In the genomic region with DNA sequence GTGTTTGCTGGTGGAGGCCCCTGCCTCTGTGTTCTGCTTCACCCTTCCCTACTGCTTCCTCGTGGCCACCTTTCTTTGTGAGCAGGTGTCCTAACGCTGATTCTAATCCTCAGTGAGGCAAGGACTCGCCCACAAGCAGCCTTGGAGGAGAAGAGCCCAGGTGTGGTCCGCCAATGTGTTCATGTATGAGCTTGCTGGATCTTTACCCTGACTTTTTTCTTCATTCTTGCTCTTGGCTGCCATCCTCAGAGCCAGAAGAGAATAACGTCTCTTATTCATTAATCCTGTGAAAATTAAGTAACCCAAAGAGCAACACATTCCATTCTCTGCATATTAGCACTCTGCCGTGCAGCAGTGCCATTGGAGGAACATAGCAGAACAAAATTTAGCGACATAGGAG, we compare ENCODE assay signal across 20 mouse cellular contexts.
DNase-seq lines count a peak whose midpoint lies in the region; ATAC-seq and TF ChIP-seq lines count a peak whose summit lies in the region.
"Had no signal": no experiment of that assay in that cellular context is flagged by ENCODE, and none has a peak within 500 bp of the region (broad histone marks: within the 10 kb centered on the region; RNA-seq: fewer than 3 reads in every experiment).

No protein-coding gene starts in this region.

- H3K9me3 ChIP-seq in neural tube, embryonic 15.5 days (replicated peaks), result no peaks in the 10 kb centered on the region
- H3K9me3 ChIP-seq in liver, embryonic 12.5 days (replicated peaks), result no peaks in the 10 kb centered on the region
- H3K9me3 ChIP-seq: embryonic facial prominence, embryonic 12.5 days; forebrain, embryonic 15.5 days; heart, embryonic 15.5 days; hindbrain, embryonic 12.5 days; limb, embryonic 12.5 days; midbrain, embryonic 15.5 days; neural tube, embryonic 12.5 days had no signal

- peak; percentile 9; the same call in 1 of the 2 replicates for TF ChIP-seq CTCF in gastrocnemius, adult 2 months (IDR thresholded peaks at IDR 0.05)
- TF ChIP-seq CTCF in left cerebral cortex, adult 2 months (IDR thresholded peaks at IDR 0.05), result peak; percentile 18

- no peaks in the 10 kb centered on the region for H3K27me3 ChIP-seq in neural tube, embryonic 15.5 days (replicated peaks)
- H3K27me3 ChIP-seq in liver, embryonic 12.5 days (replicated peaks), result no peaks in the 10 kb centered on the region
- H3K27me3 ChIP-seq: embryonic facial prominence, embryonic 12.5 days; forebrain, embryonic 15.5 days; heart, embryonic 15.5 days; hindbrain, embryonic 12.5 days; limb, embryonic 12.5 days; midbrain, embryonic 15.5 days; neural tube, embryonic 12.5 days had no signal

- no peak for ATAC-seq in neural tube, embryonic 15.5 days (ENCODE audit: low FRiP score)
- no peak for ATAC-seq in liver, embryonic 12.5 days
- ATAC-seq: forebrain, embryonic 15.5 days; midbrain, embryonic 15.5 days had no signal

- DNase-seq in gastrocnemius, adult 2 months, result no peak
- no peak for DNase-seq in gastrocnemius, postnatal 4 days (ENCODE audit: low spot score in 2 of 2)
- DNase-seq in left cerebral cortex, adult 2 months (ENCODE audit: extremely low spot score in 1 of 2, low spot score in 2 of 2), result no peak
- DNase-seq in left cerebral cortex, adult 18-20 months (ENCODE audit: low spot score in 2 of 2), result no peak
- DNase-seq in A20 (ENCODE audit: low read depth, low spot score), result peak; percentile 13
- DNase-seq in brain, adult 2 months (ENCODE audit: low read depth, low spot score), result peak; percentile 37
- DNase-seq: adrenal gland, adult 2 months; cerebellum, postnatal 25 days; gastrocnemius, postnatal 25 days; kidney, adult 8-10 months; lung, postnatal 4 days had no signal

- no peak overlapping the region for H3K4me3 ChIP-seq in gastrocnemius, adult 2 months
- no peak overlapping the region for H3K4me3 ChIP-seq in left cerebral cortex, adult 2 months
- no peak overlapping the region for H3K4me3 ChIP-seq in neural tube, embryonic 15.5 days (replicated peaks)
- H3K4me3 ChIP-seq in liver, embryonic 12.5 days, result no peak overlapping the region
- H3K4me3 ChIP-seq: embryonic facial prominence, embryonic 12.5 days; forebrain, embryonic 15.5 days; heart, embryonic 15.5 days; hindbrain, embryonic 12.5 days; limb, embryonic 12.5 days; midbrain, embryonic 15.5 days; neural tube, embryonic 12.5 days had no signal

- H3K4me1 ChIP-seq in neural tube, embryonic 15.5 days, result no peaks in the 10 kb centered on the region
- H3K4me1 ChIP-seq in liver, embryonic 12.5 days, result no peaks in the 10 kb centered on the region
- H3K4me1 ChIP-seq: embryonic facial prominence, embryonic 12.5 days; forebrain, embryonic 15.5 days; heart, embryonic 15.5 days; hindbrain, embryonic 12.5 days; limb, embryonic 12.5 days; midbrain, embryonic 15.5 days; neural tube, embryonic 12.5 days had no signal

- H3K27ac ChIP-seq in gastrocnemius, adult 2 months, result no peak overlapping the region
- no peak overlapping the region for H3K27ac ChIP-seq in left cerebral cortex, adult 2 months
- H3K27ac ChIP-seq in neural tube, embryonic 15.5 days (replicated peaks), result no peak overlapping the region
- no peak overlapping the region for H3K27ac ChIP-seq in liver, embryonic 12.5 days
- H3K27ac ChIP-seq: embryonic facial prominence, embryonic 12.5 days; forebrain, embryonic 15.5 days; heart, embryonic 15.5 days; hindbrain, embryonic 12.5 days; limb, embryonic 12.5 days; midbrain, embryonic 15.5 days; neural tube, embryonic 12.5 days had no signal

- no peak overlapping the region for H3K9ac ChIP-seq in neural tube, embryonic 15.5 days (replicated peaks)
- no peak overlapping the region for H3K9ac ChIP-seq in liver, embryonic 12.5 days
- H3K9ac ChIP-seq: embryonic facial prominence, embryonic 12.5 days; forebrain, embryonic 15.5 days; heart, embryonic 15.5 days; hindbrain, embryonic 12.5 days; limb, embryonic 12.5 days; midbrain, embryonic 15.5 days; neural tube, embryonic 12.5 days had no signal

- intact Hi-C loops in gastrocnemius, adult 2 months (cut with DNase I), result no loop called here
- intact Hi-C loops in left cerebral cortex, adult 2 months (cut with DNase I), result no loop called here

- H3K4me2 ChIP-seq in neural tube, embryonic 15.5 days, result no peak overlapping the region
- H3K4me2 ChIP-seq in liver, embryonic 12.5 days, result no peak overlapping the region
- H3K4me2 ChIP-seq: embryonic facial prominence, embryonic 12.5 days; forebrain, embryonic 15.5 days; heart, embryonic 15.5 days; hindbrain, embryonic 12.5 days; limb, embryonic 12.5 days; midbrain, embryonic 15.5 days; neural tube, embryonic 12.5 days had no signal

- WGBS in neural tube, embryonic 15.5 days, result 82% methylated on average over 7 of the region's 7 CpGs
- WGBS in liver, embryonic 12.5 days (ENCODE audit: insufficient replicate concordance), result 70% methylated on average over 7 of the region's 7 CpGs

- H3K36me3 ChIP-seq in neural tube, embryonic 15.5 days, result no peaks in the 10 kb centered on the region
- H3K36me3 ChIP-seq in liver, embryonic 12.5 days, result peaks cover 28% of the 10 kb centered on the region
- H3K36me3 ChIP-seq: forebrain, embryonic 15.5 days; midbrain, embryonic 15.5 days; neural tube, embryonic 12.5 days had no signal

Comparison
In these comparisons a context has a peak if more than half of its experiments do, and no peak if none do; other contexts are left out.
1. DNase-seq: peak in A20 (single experiment) and brain, adult 2 months (single experiment); none in gastrocnemius, adult 2 months (single experiment), gastrocnemius, postnatal 4 days (0 of 2), left cerebral cortex, adult 2 months (0 of 2) and left cerebral cortex, adult 18-20 months (0 of 2).